Mouse (Mus musculus) hindbrain, embryonic 12.5 days (tissue): ENCODE measurements around the gene Cfap61. TPM values are rescaled to one million over a fixed set of nuclear protein-coding genes. Genes with fewer than 3 reads are reported as not detected.

Source experiments
- ATAC-seq: fragments of 200-750 bp; cut with Nextera tagmentation; 2 replicates; pipeline ENCODE4 v1.8.0; 2017; ENCODE audit warnings: moderate TSS enrichment; ENCODE audit not compliant: low FRiP score
- H3K27ac ChIP-seq: fragments of 300-500 bp; sonication (generic); 2 replicates; pipeline ENCODE4 v1.5.1; 2016; ENCODE audit warnings: mild to moderate bottlenecking
- H3K27me3 ChIP-seq: fragments of 300-500 bp; sonication (generic); 2 replicates; pipeline ENCODE4 v1.6.1; 2016; ENCODE audit warnings: mild to moderate bottlenecking
- H3K36me3 ChIP-seq: fragments of 300-500 bp; sonication (generic); 2 replicates; pipeline ENCODE4 v1.6.1; 2016; ENCODE audit warnings: mild to moderate bottlenecking
- H3K4me1 ChIP-seq: fragments of 300-500 bp; sonication (generic); 2 replicates; pipeline ENCODE4 v1.6.1; 2016
- H3K4me2 ChIP-seq: fragments of 300-500 bp; sonication (generic); replicated peaks from 2 replicates; pipeline ENCODE4 v1.6.1; 2016; ENCODE audit warnings: mild to moderate bottlenecking
- H3K4me3 ChIP-seq: fragments of 300-500 bp; sonication (generic); 2 replicates; pipeline ENCODE4 v1.5.1; 2016; ENCODE audit warnings: mild to moderate bottlenecking
- H3K9ac ChIP-seq: fragments of 300-500 bp; sonication (generic); 2 replicates; pipeline ENCODE4 v1.6.1; 2016; ENCODE audit warnings: mild to moderate bottlenecking, moderate library complexity
- H3K9me3 ChIP-seq: fragments of 300-500 bp; sonication (generic); replicated peaks from 2 replicates; pipeline ENCODE4 v1.6.1; 2016; ENCODE audit warnings: mild to moderate bottlenecking
- WGBS: fragments of 180-500 bp; shearing (Covaris S2); methylation state at CpG from one replicate; pipeline ENCODE4 v1.1.7; 2016; 5-methylcytosine and 5-hydroxymethylcytosine counted together
- polyA plus RNA-seq: library from polyadenylated mRNA; unstranded; fragments of >200 nt; fragmentation: Nextera tagmentation; extraction: Ambion mirVana; gene quantifications from 2 replicates; pipeline ENCODE4 v1.2.1, GENCODE M21; 2016

Cfap61 gene
- polyA plus RNA-seq, 1 experiment from 2014 or later, result 3.6 TPM

DNA sequence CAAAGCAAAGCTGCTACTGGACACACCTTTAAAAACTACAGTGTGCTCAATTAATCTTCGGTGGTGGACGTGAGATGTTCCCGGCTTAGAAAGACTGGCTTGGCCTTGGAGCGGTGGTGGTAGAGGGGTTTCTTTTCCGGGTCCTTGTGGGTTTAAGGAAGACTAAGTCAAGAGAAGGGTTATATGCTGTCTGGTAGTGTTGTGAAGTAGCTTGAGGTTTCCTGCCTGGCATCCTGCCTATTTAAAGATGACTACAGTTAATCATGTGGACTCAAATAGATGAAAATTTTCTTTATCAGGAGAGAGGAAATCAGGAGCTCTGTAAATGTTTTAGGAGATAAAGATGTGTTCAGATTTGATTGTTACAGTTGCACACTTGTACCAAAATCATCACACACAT, 21.7 kb downstream of the Cfap61 start:
- no peaks in the 10 kb centered on the region for H3K9me3 ChIP-seq
- 0 out of 2 replicates have a peak, but pooled peaks cover 4% of the 10 kb centered on the region for H3K4me1 ChIP-seq
- peaks cover 3% of the 10 kb centered on the region; the same call in 1 of the 2 replicates for H3K27me3 ChIP-seq
- no peaks in the 10 kb centered on the region for H3K36me3 ChIP-seq
- H3K27ac ChIP-seq, result no peak overlapping the region
- no peak for ATAC-seq
- no peak overlapping the region for H3K9ac ChIP-seq
- H3K4me3 ChIP-seq, result no peak overlapping the region
- WGBS, result 79% methylated on average over 5 of the region's 5 CpGs
- H3K4me2 ChIP-seq, result no peak overlapping the region

DNA sequence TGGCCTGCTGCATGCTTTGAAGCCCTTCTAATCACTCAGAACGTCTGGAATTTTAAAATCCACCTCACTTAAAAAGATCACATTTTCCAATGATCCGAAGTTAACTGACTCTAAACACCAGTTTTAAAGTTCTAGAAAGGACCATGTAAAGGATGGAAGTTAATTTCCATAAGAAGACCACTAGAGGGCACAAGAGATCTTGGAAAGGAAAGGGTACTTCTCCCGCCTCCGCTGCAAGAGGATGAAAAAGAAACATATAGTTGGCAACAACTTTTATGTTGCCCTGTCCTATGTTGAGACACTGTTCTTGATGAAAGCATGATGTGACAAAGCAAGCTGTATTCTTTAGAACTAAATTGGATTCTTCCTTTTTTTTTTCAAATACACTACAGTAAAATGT, 22.9 kb downstream of the Cfap61 start:
- no peak overlapping the region for H3K4me2 ChIP-seq
- no peak overlapping the region for H3K27ac ChIP-seq
- no peaks in the 10 kb centered on the region for H3K36me3 ChIP-seq
- H3K27me3 ChIP-seq, result peaks cover 3% of the 10 kb centered on the region; the same call in 1 of the 2 replicates
- no peak for ATAC-seq
- H3K4me3 ChIP-seq, result no peak overlapping the region
- H3K4me1 ChIP-seq, result 0 out of 2 replicates have a peak, but pooled peaks cover 4% of the 10 kb centered on the region
- WGBS, result 15% methylated on average over 4 of the region's 4 CpGs
- H3K9me3 ChIP-seq, result no peaks in the 10 kb centered on the region
- no peak overlapping the region for H3K9ac ChIP-seq

DNA sequence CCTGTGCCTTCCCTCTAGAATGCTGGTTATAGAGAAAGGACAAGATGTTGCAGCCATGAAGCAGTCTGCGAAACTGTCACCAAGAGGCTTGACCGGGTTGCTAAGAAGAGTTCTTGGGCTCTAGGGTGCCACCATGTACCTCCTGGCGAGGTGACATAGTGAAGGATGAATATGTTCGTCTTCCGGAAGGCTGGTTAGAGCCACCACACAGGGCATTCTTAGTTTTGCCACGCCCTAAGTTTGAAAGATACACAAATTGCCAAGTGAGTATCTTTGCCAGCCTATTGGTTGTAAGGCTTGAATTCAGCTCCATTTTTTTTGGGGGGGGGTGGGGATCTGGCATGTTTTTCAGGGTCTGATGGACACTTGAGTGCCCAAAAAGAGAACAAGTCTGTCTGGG, 23.5 kb downstream of the Cfap61 start:
- no peaks in the 10 kb centered on the region for H3K9me3 ChIP-seq
- 0 out of 2 replicates have a peak, but pooled peaks cover 4% of the 10 kb centered on the region for H3K4me1 ChIP-seq
- H3K27ac ChIP-seq, result no peak overlapping the region
- 59% methylated on average over 6 of the region's 6 CpGs for WGBS
- H3K9ac ChIP-seq, result no peak overlapping the region
- no peak overlapping the region for H3K4me2 ChIP-seq
- H3K27me3 ChIP-seq, result peaks cover 3% of the 10 kb centered on the region; the same call in 1 of the 2 replicates
- no peaks in the 10 kb centered on the region for H3K36me3 ChIP-seq
- no peak overlapping the region for H3K4me3 ChIP-seq
- ATAC-seq, result no peak

- H3K27ac ChIP-seq, result no peak overlapping the region
- no peaks in the 10 kb centered on the region for H3K9me3 ChIP-seq
- no peaks in the 10 kb centered on the region for H3K36me3 ChIP-seq
- 0 out of 2 replicates have a peak, but pooled peaks cover 4% of the 10 kb centered on the region for H3K4me1 ChIP-seq
- H3K9ac ChIP-seq, result no peak overlapping the region
- ATAC-seq, result peak; percentile 75
- H3K4me2 ChIP-seq, result no peak overlapping the region
- no peak overlapping the region for H3K4me3 ChIP-seq
- peaks cover 3% of the 10 kb centered on the region; the same call in 1 of the 2 replicates for H3K27me3 ChIP-seq
- 36% methylated on average over 7 of the region's 7 CpGs for WGBS
Observed at GRCm38 (mm10) chr2:145958551-145958950, 24.0 kb downstream of the Cfap61 start.

GRCm38 (mm10) chr2:145961861-145962260, 27.3 kb downstream of the Cfap61 start:
- Histone ChIP-seq H3K27me3 (peaks cover 3% of the 10 kb centered on the region; the same call in 1 of the 2 replicates), H3K4me1 (0 out of 2 replicates have a peak, but pooled peaks cover 4% of the 10 kb centered on the region), H3K4me2 (no peak overlapping the region), H3K9ac (no peak overlapping the region), H3K36me3 (no peaks in the 10 kb centered on the region), H3K27ac (no peak overlapping the region), H3K4me3 (no peak overlapping the region), H3K9me3 (no peaks in the 10 kb centered on the region)
- WGBS, result 88% methylated on average over 5 of the region's 5 CpGs
- no peak for ATAC-seq

- Histone ChIP-seq H3K4me1 (no peaks in the 10 kb centered on the region), H3K4me3 (no peak overlapping the region), H3K9ac (no peak overlapping the region), H3K4me2 (no peak overlapping the region), H3K27me3 (no peaks in the 10 kb centered on the region), H3K9me3 (no peaks in the 10 kb centered on the region), H3K36me3 (no peaks in the 10 kb centered on the region), H3K27ac (no peak overlapping the region)
- 84% methylated on average over 12 of the region's 12 CpGs for WGBS
- ATAC-seq, result no peak
Observed at GRCm38 (mm10) chr2:145970751-145971150, 36.2 kb downstream of the Cfap61 start.

DNA sequence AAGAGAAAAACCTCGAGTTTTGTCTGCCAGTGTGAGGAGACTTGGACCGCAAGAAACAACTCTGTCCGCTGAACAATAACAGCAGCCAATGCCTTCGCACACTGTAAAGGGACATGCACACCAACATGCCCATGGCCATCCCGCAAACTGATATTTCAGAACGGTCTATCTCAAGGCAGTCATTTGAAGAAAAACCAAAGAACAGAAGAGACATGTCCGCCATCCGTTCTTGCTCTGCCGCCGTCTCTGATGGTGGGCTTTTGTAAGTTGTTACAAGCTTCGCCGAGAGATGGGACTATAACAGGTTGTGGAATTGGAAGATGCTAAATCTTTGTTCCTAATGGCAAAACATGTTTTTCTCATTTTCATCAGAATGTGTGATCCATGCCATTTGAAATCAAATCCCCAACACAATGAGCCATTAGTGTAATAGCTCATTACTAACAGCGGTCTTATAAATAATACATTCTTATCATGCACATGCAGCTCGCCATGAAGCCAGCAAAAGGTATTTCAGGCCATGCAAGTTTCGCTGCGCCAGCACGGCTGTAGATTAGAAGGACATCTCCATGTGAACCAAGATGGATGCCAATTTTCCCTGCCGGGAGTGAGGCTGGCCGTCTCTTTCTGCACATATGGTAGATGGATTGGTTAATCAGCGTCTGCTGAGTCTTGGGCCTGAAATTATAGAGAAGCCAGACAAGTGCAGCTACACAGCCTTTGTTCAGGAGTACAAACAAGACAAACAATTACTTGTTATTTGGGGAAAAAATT, 36.8 kb downstream of the Cfap61 start:
- Histone ChIP-seq H3K4me2 (no peak overlapping the region), H3K27me3 (no peaks in the 10 kb centered on the region), H3K4me3 (no peak overlapping the region), H3K9me3 (no peaks in the 10 kb centered on the region), H3K27ac (no peak overlapping the region), H3K36me3 (no peaks in the 10 kb centered on the region), H3K9ac (no peak overlapping the region), H3K4me1 (no peaks in the 10 kb centered on the region)
- ATAC-seq, result no peak
- 88% methylated on average over 20 of the region's 20 CpGs for WGBS

- no peak overlapping the region for H3K9ac ChIP-seq
- no peak overlapping the region for H3K27ac ChIP-seq
- no peaks in the 10 kb centered on the region for H3K4me1 ChIP-seq
- no peak overlapping the region for H3K4me3 ChIP-seq
- no peaks in the 10 kb centered on the region for H3K27me3 ChIP-seq
- no peaks in the 10 kb centered on the region for H3K9me3 ChIP-seq
- H3K4me2 ChIP-seq, result no peak overlapping the region
- H3K36me3 ChIP-seq, result no peaks in the 10 kb centered on the region
- WGBS, result 96% methylated on average over 4 of the region's 4 CpGs
- no peak for ATAC-seq
Observed at GRCm38 (mm10) chr2:145972571-145972970, 38.0 kb downstream of the Cfap61 start.

GRCm38 (mm10) chr2:145979616-145980015, 45.0 kb downstream of the Cfap61 start:
- H3K9me3 ChIP-seq, result no peaks in the 10 kb centered on the region
- ATAC-seq, result no peak
- no peaks in the 10 kb centered on the region for H3K36me3 ChIP-seq
- H3K4me2 ChIP-seq, result no peak overlapping the region
- H3K9ac ChIP-seq, result no peak overlapping the region
- H3K4me3 ChIP-seq, result no peak overlapping the region
- peaks cover 17% of the 10 kb centered on the region for H3K4me1 ChIP-seq
- H3K27me3 ChIP-seq, result no peaks in the 10 kb centered on the region
- H3K27ac ChIP-seq, result no peak overlapping the region
- WGBS, result 70% methylated on average over 4 of the region's 4 CpGs

GRCm38 (mm10) chr2:145980881-145981280, 46.3 kb downstream of the Cfap61 start:
- H3K4me1 ChIP-seq, result peaks cover 17% of the 10 kb centered on the region
- H3K4me2 ChIP-seq, result no peak overlapping the region
- H3K27ac ChIP-seq, result no peak overlapping the region
- H3K9me3 ChIP-seq, result no peaks in the 10 kb centered on the region
- no peak overlapping the region for H3K9ac ChIP-seq
- no peaks in the 10 kb centered on the region for H3K36me3 ChIP-seq
- no peaks in the 10 kb centered on the region for H3K27me3 ChIP-seq
- no peak overlapping the region for H3K4me3 ChIP-seq
- 84% methylated on average over 9 of the region's 9 CpGs for WGBS
- no peak for ATAC-seq

- H3K4me1 ChIP-seq, result peaks cover 17% of the 10 kb centered on the region
- no peaks in the 10 kb centered on the region for H3K36me3 ChIP-seq
- H3K9ac ChIP-seq, result no peak overlapping the region
- H3K27ac ChIP-seq, result peak overlapping the region; percentile 55
- H3K4me2 ChIP-seq, result no peak overlapping the region
- H3K9me3 ChIP-seq, result no peaks in the 10 kb centered on the region
- WGBS, result 22% methylated on average over 6 of the region's 6 CpGs
- ATAC-seq, result no peak
- H3K4me3 ChIP-seq, result no peak overlapping the region
- no peaks in the 10 kb centered on the region for H3K27me3 ChIP-seq
Observed at GRCm38 (mm10) chr2:145981699-145982112, 47.1 kb downstream of the Cfap61 start.

- 69% methylated on average over 9 of the region's 9 CpGs for WGBS
- Histone ChIP-seq H3K9me3 (no peaks in the 10 kb centered on the region), H3K4me2 (no peak overlapping the region), H3K4me3 (no peak overlapping the region), H3K4me1 (peaks cover 17% of the 10 kb centered on the region), H3K36me3 (no peaks in the 10 kb centered on the region), H3K27me3 (no peaks in the 10 kb centered on the region), H3K27ac (no peak overlapping the region), H3K9ac (no peak overlapping the region)
- ATAC-seq, result no peak
Observed at GRCm38 (mm10) chr2:145982317-145983045, 47.9 kb downstream of the Cfap61 start.
